Mouse (Mus musculus) forelimb bud, embryonic 11.5 days (tissue): ENCODE measurements around the gene Creg1.

Source experiments
- DNase-seq: peaks from one replicate; pipeline ENCODE4 v3.0.0-alpha.2; 2012; ENCODE audit warnings: low read depth, low spot score

The Creg1 gene

GRCm38 (mm10) chr1:165788511-165788910, 25.0 kb downstream of the Creg1 start, which contains the start of gene Cd247:
Gene Cd247, plus strand, starts transcription at chr1:165788681.
- DNase-seq = no peak

- no peak for DNase-seq
Measured at GRCm38 (mm10) chr1:165789066-165789660, 25.6 kb downstream of the Creg1 start.

GRCm38 (mm10) chr1:165789963-165790362, 26.4 kb downstream of the Creg1 start:
- no peak for DNase-seq

- DNase-seq = no peak
Measured at GRCm38 (mm10) chr1:165790461-165791210, 27.1 kb downstream of the Creg1 start.

GRCm38 (mm10) chr1:165791411-165791810, 27.9 kb downstream of the Creg1 start:
- no peak for DNase-seq

GRCm38 (mm10) chr1:165801709-165802310, 38.3 kb downstream of the Creg1 start:
- no peak for DNase-seq

- no peak for DNase-seq
Measured at GRCm38 (mm10) chr1:165803107-165803506, 39.6 kb downstream of the Creg1 start.

- DNase-seq = no peak
Measured at GRCm38 (mm10) chr1:165804133-165804532, 40.6 kb downstream of the Creg1 start.

GRCm38 (mm10) chr1:165810633-165811032, 47.1 kb downstream of the Creg1 start:
- DNase-seq = no peak

GRCm38 (mm10) chr1:165811170-165811569, 47.6 kb downstream of the Creg1 start:
- DNase-seq = no peak

- DNase-seq = no peak
Measured at GRCm38 (mm10) chr1:165812775-165813174, 49.2 kb downstream of the Creg1 start.

- no peak for DNase-seq
Measured at GRCm38 (mm10) chr1:165814116-165814515, 50.6 kb downstream of the Creg1 start.

- DNase-seq = no peak
Measured at GRCm38 (mm10) chr1:165814521-165815278, 51.2 kb downstream of the Creg1 start.

- DNase-seq = no peak
Measured at GRCm38 (mm10) chr1:165816391-165816790, 52.8 kb downstream of the Creg1 start.

- no peak for DNase-seq
Measured at GRCm38 (mm10) chr1:165817264-165817663, 53.7 kb downstream of the Creg1 start.

- no peak for DNase-seq
Measured at GRCm38 (mm10) chr1:165818145-165818860, 54.8 kb downstream of the Creg1 start.

GRCm38 (mm10) chr1:165819147-165819546, 55.6 kb downstream of the Creg1 start:
- DNase-seq = no peak

- no peak for DNase-seq
Measured at GRCm38 (mm10) chr1:165822031-165822430, 58.5 kb downstream of the Creg1 start.
